ENCODE assay signal across 7 mouse cellular contexts in the genomic region with DNA sequence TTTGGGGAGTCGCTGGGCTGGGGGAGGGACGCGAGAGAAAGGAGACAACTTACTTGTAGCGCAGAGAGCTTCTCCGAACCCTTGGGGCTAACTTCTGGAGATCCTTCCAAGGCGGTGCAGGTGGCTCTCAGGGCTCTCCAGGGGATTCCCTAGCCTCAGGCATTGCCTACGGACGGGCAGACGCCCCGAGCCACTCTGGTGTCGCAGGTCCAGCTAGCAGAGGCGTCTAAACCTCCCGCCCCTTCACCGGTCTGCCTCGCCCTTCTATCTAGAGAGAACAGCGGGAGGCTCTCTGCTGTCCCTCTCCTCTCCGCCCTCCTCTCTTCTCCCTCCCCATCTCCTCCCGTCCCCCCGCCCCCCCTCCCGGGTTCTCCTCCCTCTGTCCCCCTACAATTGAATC. TPM values are rescaled to one million over a fixed set of nuclear protein-coding genes. Genes with fewer than 3 reads are reported as not detected.
DNase-seq lines count a peak whose midpoint lies in the region; ATAC-seq and TF ChIP-seq lines count a peak whose summit lies in the region.

A gene (minus strand): TSS at position 300 of the 400 bp plus-strand sequence.

- H3K4me2 ChIP-seq in heart, embryonic 15.5 days, result peak within 1 kb of the TSS; percentile 80
- peak within 1 kb of the TSS; percentile 42 for H3K4me2 ChIP-seq in stomach, embryonic 14.5 days (replicated peaks; ENCODE audit: low read depth, low read length)

- H3K36me3 ChIP-seq in ES-Bruce4 (ENCODE audit: control insufficient read depth, insufficient read depth, low read length, poor library complexity, severe bottlenecking), result no peaks in the 10 kb centered on the region
- no peaks in the 10 kb centered on the region for H3K36me3 ChIP-seq in heart, embryonic 15.5 days
- H3K36me3 ChIP-seq in liver, adult 2 months (ENCODE audit: control insufficient read depth, insufficient read depth, low read length), result no peaks in the 10 kb centered on the region
- no peaks in the 10 kb centered on the region for H3K36me3 ChIP-seq in stomach, embryonic 14.5 days (ENCODE audit: control insufficient read depth, insufficient read depth, low read length)

- H3K4me3 ChIP-seq in ES-Bruce4 (ENCODE audit: low read depth, low read length), result peak within 1 kb of the TSS; percentile 68
- peak within 1 kb of the TSS; percentile 56 for H3K4me3 ChIP-seq in heart, embryonic 15.5 days
- peak within 1 kb of the TSS; percentile 8; the same call in 1 of the 2 replicates for H3K4me3 ChIP-seq in liver, adult 2 months (ENCODE audit: insufficient read depth, low read depth, low read length)
- H3K4me3 ChIP-seq in stomach, embryonic 14.5 days (ENCODE audit: low read depth, low read length), result peak within 1 kb of the TSS; percentile 24
- no peak within 1 kb of the TSS for H3K4me3 ChIP-seq in lung, adult 2 months (replicated peaks; ENCODE audit: extremely low read depth, low read depth, low read length)

- no peaks in the 10 kb centered on the region for H3K4me1 ChIP-seq in ES-Bruce4 (ENCODE audit: control insufficient read depth, insufficient read depth, low read length)
- H3K4me1 ChIP-seq in heart, embryonic 15.5 days (replicated peaks), result peaks cover 40% of the 10 kb centered on the region
- H3K4me1 ChIP-seq in liver, adult 2 months (ENCODE audit: control insufficient read depth, insufficient read depth, low read length), result no peaks in the 10 kb centered on the region
- peaks cover 7% of the 10 kb centered on the region; the same call in 1 of the 2 replicates for H3K4me1 ChIP-seq in stomach, embryonic 14.5 days (ENCODE audit: control insufficient read depth, insufficient read depth, low read length)
- H3K4me1 ChIP-seq in lung, adult 2 months (ENCODE audit: control insufficient read depth, insufficient read depth, low read length), result no peaks in the 10 kb centered on the region

- H3K27ac ChIP-seq in ES-Bruce4 (ENCODE audit: insufficient read depth, low read length), result no peak within 1 kb of the TSS
- peak within 1 kb of the TSS; percentile 90 for H3K27ac ChIP-seq in heart, embryonic 15.5 days
- H3K27ac ChIP-seq in liver, adult 2 months (replicated peaks; ENCODE audit: insufficient read depth, low read depth, low read length), result no peak within 1 kb of the TSS
- H3K27ac ChIP-seq in stomach, embryonic 14.5 days (ENCODE audit: low read length), result no peak within 1 kb of the TSS

- H3K79me2 ChIP-seq in liver, adult 2 months (ENCODE audit: control insufficient read depth, insufficient read depth, low read length), result no peaks in the 10 kb centered on the region

- no peak for TF ChIP-seq EP300 in ES-Bruce4 (IDR thresholded peaks at IDR 0.05; ENCODE audit: insufficient read depth, low read depth, low read length)

- peaks cover 7% of the 10 kb centered on the region for H3K27me3 ChIP-seq in ES-Bruce4 (ENCODE audit: control insufficient read depth, insufficient read depth, low read length, poor library complexity, severe bottlenecking)
- peaks cover 22% of the 10 kb centered on the region for H3K27me3 ChIP-seq in heart, embryonic 15.5 days
- peaks cover 5% of the 10 kb centered on the region; the same call in 1 of the 2 replicates for H3K27me3 ChIP-seq in liver, adult 2 months (ENCODE audit: control insufficient read depth, insufficient read depth, low read length)
- H3K27me3 ChIP-seq in stomach, embryonic 14.5 days (ENCODE audit: control insufficient read depth, insufficient read depth, low read length), result peaks cover 31% of the 10 kb centered on the region

- TF ChIP-seq POLR2A in ES-Bruce4 (IDR thresholded peaks at IDR 0.05; ENCODE audit: insufficient read depth, low read length), result no peak
- TF ChIP-seq POLR2A in liver, adult 2 months (IDR thresholded peaks at IDR 0.05; ENCODE audit: extremely low read depth, insufficient read depth, low read length), result no peak
- TF ChIP-seq POLR2A in lung, adult 2 months (IDR thresholded peaks at IDR 0.05; ENCODE audit: borderline replicate concordance, extremely low read depth, low read depth, low read length), result no peak

- 3% methylated on average over 17 of the region's 20 CpGs for WGBS in heart, embryonic 15.5 days
- WGBS in liver, adult 2 months, result 3% methylated on average over 20 of the region's 20 CpGs
- WGBS in stomach, embryonic 14.5 days, result 3% methylated on average over 19 of the region's 20 CpGs
- WGBS in lung, adult 2 months, result 5% methylated on average over 19 of the region's 20 CpGs

- ATAC-seq in common myeloid progenitor, adult 5-6 weeks (replicated peaks; ENCODE audit: low read depth, poor library complexity, severe bottlenecking), result peak; percentile 61
- ATAC-seq in heart, embryonic 15.5 days (replicated peaks; ENCODE audit: insufficient number of reproducible peaks, insufficient read depth, low FRiP score, low read depth), result peak; percentile 56; the same call in 1 of the 2 replicates
- no peak for ATAC-seq in stomach, embryonic 14.5 days (ENCODE audit: insufficient number of reproducible peaks, insufficient read depth, low FRiP score, low read depth)
- no peak for ATAC-seq in CD4-positive, CD25-positive, alpha-beta regulatory T cell, adult 4 months

- no peak for DNase-seq in liver, adult 2 months (ENCODE audit: extremely low read depth, low read depth, low spot score)
- no peak for DNase-seq in lung, adult 2 months

- TF ChIP-seq CTCF in ES-Bruce4 (IDR thresholded peaks at IDR 0.05; ENCODE audit: low read depth, low read length), result no peak
- no peak for TF ChIP-seq CTCF in liver, adult 2 months (IDR thresholded peaks at IDR 0.05; ENCODE audit: low read depth, low read length)
- TF ChIP-seq CTCF in lung, adult 2 months (IDR thresholded peaks at IDR 0.05; ENCODE audit: insufficient read depth, low read length), result no peak

- peak within 1 kb of the TSS; percentile 3; the same call in 1 of the 2 replicates for H3K9ac ChIP-seq in ES-Bruce4 (ENCODE audit: low read depth, poor library complexity, severe bottlenecking)
- H3K9ac ChIP-seq in heart, embryonic 15.5 days, result peak within 1 kb of the TSS; percentile 72
- no peak within 1 kb of the TSS for H3K9ac ChIP-seq in liver, adult 2 months (ENCODE audit: low read depth, low read length)
- H3K9ac ChIP-seq in stomach, embryonic 14.5 days (replicated peaks; ENCODE audit: low read depth, low read length), result no peak within 1 kb of the TSS

- H3K9me3 ChIP-seq in ES-Bruce4 (replicated peaks; ENCODE audit: control insufficient read depth, insufficient read depth, low read length, poor library complexity, severe bottlenecking), result no peaks in the 10 kb centered on the region
- H3K9me3 ChIP-seq in heart, embryonic 15.5 days (replicated peaks), result no peaks in the 10 kb centered on the region
- no peaks in the 10 kb centered on the region for H3K9me3 ChIP-seq in stomach, embryonic 14.5 days (ENCODE audit: control insufficient read depth, low read depth, low read length)

RNA-seq across cellular contexts. Expression of the gene that starts here (rescaled TPM):
- not detected in 2 replicates for polyA plus RNA-seq in ES-Bruce4 (2011; ENCODE audit: insufficient read depth, insufficient read length, low read depth, missing spikeins)
- 4.2 and 5.3 TPM in 2 replicates for total RNA-seq in common myeloid progenitor, adult 5-6 weeks (2017)
- 24.1 and 25.5 TPM in 2 replicates for polyA plus RNA-seq in heart, embryonic 15.5 days (2015; fragmentation: Nextera tagmentation; extraction: Ambion mirVana)
- under 0.01 and 0.07 TPM in 2 replicates for total RNA-seq in liver, adult 2 months (2014; rRNA removed)
- 0.02 and 0.06 TPM in 2 replicates for polyA plus RNA-seq in liver, adult 2 months (2012; rRNA removed)
- 0.09 TPM in 1 of 2 replicates, not detected in the other for polyA plus RNA-seq in stomach, embryonic 14.5 days (2014; fragmentation: Nextera tagmentation; extraction: Ambion mirVana)
- polyA plus RNA-seq in CD4-positive, CD25-positive, alpha-beta regulatory T cell, adult 4 months (2017; shearing (Covaris generic)), result not detected
- 0.96 and 1.7 TPM in 2 replicates for polyA plus RNA-seq in lung, adult 2 months (2012; rRNA removed)

Comparison
In these comparisons a context has a peak if more than half of its experiments do, and no peak if none do; other contexts are left out.
1. H3K9ac ChIP-seq: peak in ES-Bruce4 (single experiment) and heart, embryonic 15.5 days (single experiment); none in liver, adult 2 months (single experiment) and stomach, embryonic 14.5 days (single experiment).
2. ATAC-seq: peak in common myeloid progenitor, adult 5-6 weeks (single experiment) and heart, embryonic 15.5 days (single experiment); none in stomach, embryonic 14.5 days (single experiment) and CD4-positive, CD25-positive, alpha-beta regulatory T cell, adult 4 months (single experiment).